Mouse (Mus musculus) lung, adult 2 months (tissue): ENCODE data around the gene Olfr243.

Source experiments
- CTCF ChIP-seq: fragments of 200-500 bp; IDR thresholded peaks from 2 replicates; pipeline ENCODE4 v1.5.1; 2011; ENCODE audit warnings: mild to moderate bottlenecking, low read length, control low read depth; ENCODE audit not compliant: insufficient read depth
- POLR2A ChIP-seq: fragments of 200-500 bp; IDR thresholded peaks from 2 replicates; pipeline ENCODE4 v1.6.1; 2011; ENCODE audit warnings: low read depth, mild to moderate bottlenecking, control low read depth, low read length, borderline replicate concordance; ENCODE audit errors: extremely low read depth

DNA sequence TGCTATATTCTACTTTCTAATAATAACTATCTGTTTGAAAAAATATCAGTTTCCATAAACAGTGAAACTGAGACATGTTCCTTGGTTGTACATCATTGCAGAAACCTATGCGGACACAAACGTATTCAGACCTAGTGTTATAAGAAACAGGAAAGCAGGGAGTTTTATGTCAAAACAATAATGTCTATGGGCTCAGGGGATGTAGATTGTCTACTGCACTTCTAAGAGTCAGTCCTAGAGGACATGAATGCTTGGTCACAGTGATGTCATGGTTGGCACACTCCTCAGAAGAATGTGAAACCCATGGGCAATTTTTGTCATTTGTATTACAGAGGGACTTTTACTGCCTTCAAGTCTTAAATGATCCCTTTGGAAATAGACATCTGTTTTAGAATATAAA lies 43.4 kb upstream of the Olfr243 start, which contains the start of gene Olfr624:
- TF ChIP-seq CTCF (no peak), POLR2A (no peak)
